Mouse (Mus musculus) Patski (cell line): Measurements from ENCODE around the gene Specc1. TPM values are rescaled to one million over a fixed set of nuclear protein-coding genes. Genes with fewer than 3 reads are reported as not detected.

Source experiments
- ATAC-seq: fragments of 100-300 bp; one replicate; pipeline ENCODE4 v1.8.0; 2021
- CTCF ChIA-PET: fragments of 350-600 bp; sonication (Branson Sonifier 250); formaldehyde crosslinking; loops from one replicate; lab custom pipeline; 2022; ENCODE audit warnings: inconsistent platforms; lab: Charles Lee
- POLR2A ChIA-PET: fragments of 350-600 bp; sonication (Branson Sonifier 250); formaldehyde crosslinking; loops from one replicate; lab custom pipeline; 2022; ENCODE audit warnings: antibody characterized with exemption, inconsistent platforms; lab: Charles Lee
- DNase-seq: peaks from one replicate; pipeline ENCODE4 v3.0.0-alpha.2; 2011; ENCODE audit warnings: low read depth, low spot score
- H3K27me3 ChIP-seq: fragments of 371-371 bp; one replicate; pipeline ENCODE4 v1.5.1; 2021
- CTCF ChIP-seq: fragments of 100-300 bp; IDR thresholded peaks from one replicate; pipeline ENCODE4 v1.5.1; 2021
- in situ Hi-C: fragments of 300-500 bp; cut with MboI; formaldehyde crosslinking; loops from 3 replicates; pipeline ENCODE4 v1.11.1; 2018; ENCODE audit warnings: low pct_unique_long_range_greater_than_20kb, mixed read lengths
- polyA plus RNA-seq: library from polyadenylated mRNA; unstranded; gene quantifications from one replicate; pipeline ENCODE4 v1.2.3, GENCODE M21; 2021

The Specc1 gene
- polyA plus RNA-seq, 1 experiment from 2014 or later, result 27.8 TPM

- ATAC-seq (peak; percentile 66), DNase-seq (no peak)
- TF ChIP-seq CTCF, result no peak
- ChIA-PET CTCF (interaction anchor here (1.1 kb wide), 1 partner anchor 66 kb away, joined by 3 read pairs; the partner anchor contains the start of gene Specc1), POLR2A (no interaction called here)
- in situ Hi-C loops, result no loop called here
- H3K27me3 ChIP-seq, result no peaks in the 10 kb centered on the region
Observed at GRCm38 (mm10) chr11:62022718-62023493, 66.3 kb downstream of the Specc1 start.

- POLR2A ChIA-PET, result no interaction called here
- DNase-seq, result no peak
- CTCF ChIA-PET, result interaction anchor here (1.1 kb wide), 1 partner anchor 67 kb away, joined by 3 read pairs; the partner anchor contains the start of gene Specc1
- TF ChIP-seq CTCF, result no peak
- no peak for ATAC-seq
- in situ Hi-C loops, result no loop called here
- no peaks in the 10 kb centered on the region for H3K27me3 ChIP-seq
Observed at GRCm38 (mm10) chr11:62023494-62024233, 67.1 kb downstream of the Specc1 start.

GRCm38 (mm10) chr11:62024234-62024601 lies 67.7 kb downstream of the Specc1 start:
- no peaks in the 10 kb centered on the region for H3K27me3 ChIP-seq
- ChIA-PET POLR2A (no interaction called here), CTCF (no interaction called here)
- DNase-seq, result no peak
- in situ Hi-C loops, result no loop called here
- no peak for ATAC-seq
- no peak for TF ChIP-seq CTCF

- no peak for TF ChIP-seq CTCF
- ATAC-seq (no peak), DNase-seq (no peak)
- ChIA-PET CTCF (interaction anchor here (1.6 kb wide), 1 partner anchor 31 kb away, joined by 3 read pairs; no protein-coding TSS in a partner anchor), POLR2A (no interaction called here)
- H3K27me3 ChIP-seq, result no peaks in the 10 kb centered on the region
- in situ Hi-C loops, result no loop called here
Observed at GRCm38 (mm10) chr11:62024952-62025351, 68.4 kb downstream of the Specc1 start.

GRCm38 (mm10) chr11:62025770-62026169 lies 69.2 kb downstream of the Specc1 start:
- DNase-seq (no peak), ATAC-seq (no peak)
- TF ChIP-seq CTCF, result no peak
- no peaks in the 10 kb centered on the region for H3K27me3 ChIP-seq
- ChIA-PET CTCF (interaction anchor here (1.6 kb wide), 1 partner anchor 30 kb away, joined by 3 read pairs; no protein-coding TSS in a partner anchor), POLR2A (no interaction called here)
- in situ Hi-C loops, result no loop called here

GRCm38 (mm10) chr11:62026345-62026815 lies 69.8 kb downstream of the Specc1 start:
- POLR2A ChIA-PET, result no interaction called here
- no peak for ATAC-seq

GRCm38 (mm10) chr11:62027271-62027670 lies 70.7 kb downstream of the Specc1 start:
- no peak for DNase-seq
- in situ Hi-C loops, result no loop called here

More at GRCm38 (mm10) chr11:62026345-62026815, 69.8 kb downstream of the Specc1 start:
- CTCF ChIA-PET, result interaction anchor here (1.2 to 1.6 kb wide), 2 partner anchors 22 to 29 kb away, joined by 3 to 4 read pairs; no protein-coding TSS in a partner anchor
- in situ Hi-C loops, result no loop called here
- DNase-seq, result no peak
- TF ChIP-seq CTCF, result no peak
- no peaks in the 10 kb centered on the region for H3K27me3 ChIP-seq

GRCm38 (mm10) chr11:62027705-62028104 lies 71.1 kb downstream of the Specc1 start:
- DNase-seq (no peak), ATAC-seq (no peak)
- CTCF ChIA-PET, result interaction anchor here (0.8 to 1.2 kb wide), 2 partner anchors 23 to 79 kb away, joined by 3 to 4 read pairs; no protein-coding TSS in a partner anchor
- no peaks in the 10 kb centered on the region for H3K27me3 ChIP-seq
- no peak for TF ChIP-seq CTCF
- in situ Hi-C loops, result no loop called here
- POLR2A ChIA-PET, result interaction anchor here (0.6 to 0.8 kb wide), 2 partner anchors 15 to 213 kb away, joined by 3 read pairs; no protein-coding TSS in a partner anchor

More at GRCm38 (mm10) chr11:62027271-62027670, 70.7 kb downstream of the Specc1 start:
- no peaks in the 10 kb centered on the region for H3K27me3 ChIP-seq
- TF ChIP-seq CTCF, result no peak
- no peak for ATAC-seq
- POLR2A ChIA-PET, result no interaction called here
- CTCF ChIA-PET, result interaction anchor here (1.2 kb wide), 1 partner anchor 23 kb away, joined by 4 read pairs; no protein-coding TSS in a partner anchor

GRCm38 (mm10) chr11:62029171-62029570 lies 72.6 kb downstream of the Specc1 start:
- POLR2A ChIA-PET, result no interaction called here
- H3K27me3 ChIP-seq, result no peaks in the 10 kb centered on the region
- DNase-seq, result no peak
- no peak for TF ChIP-seq CTCF
- ATAC-seq, result no peak
- CTCF ChIA-PET, result no interaction called here
- in situ Hi-C loops, result no loop called here

- in situ Hi-C loops, result no loop called here
- ChIA-PET POLR2A (no interaction called here), CTCF (interaction anchor here (0.9 to 1.9 kb wide), 2 partner anchors 77 to 222 kb away, joined by 3 read pairs; no protein-coding TSS in a partner anchor)
- TF ChIP-seq CTCF, result no peak
- no peak for DNase-seq
- H3K27me3 ChIP-seq, result no peaks in the 10 kb centered on the region
- ATAC-seq, result no peak
Observed at GRCm38 (mm10) chr11:62034564-62034963, 78.0 kb downstream of the Specc1 start.
